Mouse (Mus musculus) left cerebral cortex, postnatal 14 days (tissue): ENCODE data around the gene Cd247. TPM values are rescaled to one million over a fixed set of nuclear protein-coding genes. Genes with fewer than 3 reads are reported as not detected.
A peak's percentile ranks its signal among the peaks of the same experiment; 100 is the strongest.
"Not testable (repeated sequence)": the region's sequence is repeated elsewhere in the genome, so short reads cannot be mapped to it uniquely, and the experiment has no call there.

Experiments
- DNase-seq, 2 experiments: peaks; one replicate each; pipeline ENCODE4 v3.0.0; 2021 to 2022; ENCODE audit warnings: low spot score in 2 of 2, mixed read lengths in 1 of 2
- intact Hi-C: fragments of 180-260 bp; cut with DNase I; formaldehyde crosslinking; loops from one replicate; pipeline ENCODE4 v1.15.1; 2025
- long read RNA-seq, 2 experiments: library from polyadenylated mRNA; stranded (forward); transcript quantifications; one replicate each; pipeline ENCODE4 v2.0.0; 2021
- total RNA-seq, 2 experiments: library from RNA; stranded (reverse); gene quantifications; 2 replicates each; pipeline ENCODE4 v1.2.3; 2021

Gene Cd247
- total RNA-seq, result not detected
- long read RNA-seq, experiment 1, result 0 reads
- long read RNA-seq, experiment 2, result 0 reads

DNA sequence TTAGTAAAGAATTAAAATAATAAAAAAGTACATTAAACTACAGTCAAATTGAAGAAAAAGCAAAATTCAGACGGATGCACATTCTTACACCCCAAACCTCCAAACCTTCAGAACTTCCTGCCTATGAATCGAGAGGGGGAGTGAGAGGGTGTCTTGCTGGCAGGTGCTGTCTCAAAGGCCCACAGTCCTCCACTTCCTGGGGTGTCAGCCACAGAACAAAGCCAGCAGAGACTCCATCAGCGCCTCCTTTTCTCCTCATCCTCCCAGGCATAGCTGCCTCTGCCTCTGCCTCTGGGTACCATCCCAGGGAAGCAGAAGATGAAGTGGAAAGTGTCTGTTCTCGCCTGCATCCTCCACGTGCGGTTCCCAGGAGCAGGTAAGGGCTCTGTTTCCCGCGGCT is at the start of gene Cd247:
Gene Cd247 (plus strand): TSS at position 171 of the 400 bp plus-strand sequence.
- DNase-seq, result no peak
- intact Hi-C loops, result no loop called here

DNA sequence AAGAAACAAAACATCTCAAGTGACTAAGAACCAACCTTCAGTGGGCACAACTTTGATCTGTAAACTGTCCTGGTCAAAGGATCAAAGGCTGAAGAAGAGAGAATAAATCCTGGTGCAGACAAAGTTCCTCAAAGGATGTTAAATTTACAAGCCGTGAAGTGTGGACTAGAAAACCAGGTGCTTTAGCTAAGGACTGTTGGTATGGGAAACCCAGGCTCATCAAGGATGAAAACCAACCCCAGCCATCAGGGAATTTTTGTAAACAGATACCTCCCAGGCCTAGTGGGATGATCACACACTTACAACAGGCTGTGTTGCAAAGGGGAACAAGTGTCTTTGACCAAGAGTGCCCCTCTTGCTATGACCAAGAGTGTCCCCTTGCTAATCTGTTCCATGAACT is 49.5 kb upstream of the Cd247 start:
- intact Hi-C loops, result no loop called here
- DNase-seq, result no peak

DNA sequence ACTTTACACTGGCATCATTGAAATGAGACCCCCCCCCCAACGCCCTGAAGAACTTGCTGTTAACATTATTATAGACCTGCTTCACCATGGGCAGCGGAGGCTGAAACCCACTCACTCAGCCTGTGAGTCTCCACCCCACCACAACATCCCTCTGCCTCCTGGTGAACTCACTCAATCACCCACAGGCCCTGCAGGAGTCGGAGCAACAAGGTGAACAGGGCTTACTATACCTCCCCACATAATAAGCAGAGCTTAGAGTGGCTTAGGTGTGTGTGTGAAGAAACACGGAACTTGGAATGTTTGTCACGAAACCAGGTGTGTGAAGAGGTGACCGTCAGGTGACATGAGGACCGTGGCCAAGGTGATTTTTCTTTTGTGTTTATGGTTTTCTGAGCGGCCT is 46.5 kb upstream of the Cd247 start:
- intact Hi-C loops, result no loop called here
- no peak for DNase-seq

- DNase-seq, result no peak
- intact Hi-C loops, result no loop called here
Measured at GRCm38 (mm10) chr1:165748053-165748452, 40.4 kb upstream of the Cd247 start.

DNA sequence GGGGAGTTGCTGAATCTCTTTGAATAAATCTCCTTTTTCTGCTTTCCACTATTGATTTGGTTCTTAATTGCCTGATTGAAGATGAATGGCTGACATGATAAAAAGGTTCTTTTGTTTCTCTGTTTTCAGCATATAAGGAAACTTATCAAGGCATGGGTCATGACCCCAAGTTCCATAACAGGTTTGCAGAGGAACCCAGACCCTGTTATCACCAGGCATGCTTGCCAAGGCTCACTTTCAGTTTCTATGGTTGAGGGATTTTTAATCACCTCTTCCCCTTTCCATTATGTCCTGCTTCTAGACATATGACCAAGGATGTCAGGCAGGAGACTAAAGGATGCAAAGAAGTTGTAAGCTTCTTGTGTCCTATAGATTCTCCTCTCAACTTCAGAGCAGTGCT is 37.3 kb upstream of the Cd247 start:
- intact Hi-C loops, result no loop called here
- no peak for DNase-seq

DNA sequence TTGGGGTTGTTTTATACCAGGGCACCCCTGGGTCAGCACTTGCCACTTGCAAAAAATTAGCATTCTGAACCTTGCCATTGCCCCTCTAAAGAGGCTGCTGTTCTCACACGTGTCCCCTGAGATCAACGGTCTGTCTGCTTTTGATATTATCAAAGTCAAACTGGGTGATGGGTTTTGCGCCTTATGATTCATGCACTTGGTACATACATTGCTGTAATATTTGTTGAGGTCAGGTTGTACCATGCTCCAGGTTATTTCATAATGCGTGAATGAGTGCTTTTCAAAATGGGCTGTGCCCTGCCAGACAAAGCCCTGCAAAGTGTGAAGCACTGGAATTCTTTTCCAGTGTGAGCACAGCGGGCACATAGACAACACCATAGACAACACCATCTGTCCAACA is 36.6 kb upstream of the Cd247 start:
- no peak for DNase-seq
- intact Hi-C loops, result no loop called here

- intact Hi-C loops, result no loop called here
- DNase-seq, result no peak
Measured at GRCm38 (mm10) chr1:165754205-165754604, 34.3 kb upstream of the Cd247 start.

DNA sequence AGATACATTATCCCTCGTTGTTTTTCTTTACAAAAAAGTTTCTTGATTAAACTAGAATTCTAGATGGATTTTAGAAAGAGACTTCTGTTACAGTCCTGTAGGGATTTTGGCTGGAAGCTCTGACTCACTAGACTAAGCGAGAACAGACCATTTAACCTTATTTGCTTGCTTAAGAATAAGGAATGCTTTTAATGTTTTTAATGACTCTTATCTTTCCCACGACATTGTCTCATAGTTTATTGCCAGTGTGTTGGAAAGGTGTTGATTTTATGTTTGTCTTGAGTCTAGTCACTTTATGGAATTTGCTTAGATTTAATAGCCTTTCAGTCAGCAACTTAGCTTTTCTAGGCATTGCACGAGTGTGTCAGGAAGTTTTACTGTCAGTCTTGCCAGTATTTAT is 33.3 kb upstream of the Cd247 start:
- no peak for DNase-seq
- intact Hi-C loops, result loop anchor here (1.0 kb wide), 1 partner anchor 196 kb away; no protein-coding TSS in a partner anchor

DNA sequence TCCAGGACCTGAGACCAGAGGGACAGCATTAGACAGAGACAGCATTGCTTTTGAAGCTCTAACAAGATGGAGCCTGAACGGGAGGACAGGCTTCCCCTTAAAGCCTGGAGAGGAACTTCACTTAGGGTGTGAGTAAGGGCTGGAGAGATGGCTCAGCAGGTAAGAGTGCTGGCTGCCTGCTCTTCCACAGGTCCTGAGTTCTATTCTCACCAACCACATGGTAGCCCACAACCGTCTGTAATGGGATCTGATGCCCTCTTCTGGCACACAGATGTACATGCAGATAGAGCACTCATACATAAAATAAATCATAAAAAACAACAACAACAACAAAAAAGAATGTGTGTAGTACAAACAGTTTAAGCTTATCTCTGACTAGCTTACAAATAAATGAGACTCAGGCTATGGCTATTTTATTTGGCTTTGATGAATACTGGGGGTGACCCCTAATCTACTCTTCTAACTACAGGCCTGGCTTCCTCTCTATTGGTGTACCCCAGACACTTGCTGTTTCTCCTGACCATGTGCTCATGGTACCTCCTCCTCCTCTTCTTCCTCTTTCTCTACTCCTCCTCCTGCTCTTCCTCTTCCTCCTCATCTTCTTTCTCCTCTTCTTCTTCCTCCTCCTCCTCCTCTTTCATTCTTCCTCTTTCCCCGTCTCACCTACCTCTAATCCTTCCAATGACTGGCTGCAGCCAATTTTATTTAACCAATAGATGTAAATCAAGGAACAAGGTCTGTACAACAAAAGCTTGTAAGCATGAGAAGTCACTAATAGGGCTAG is 26.8 kb upstream of the Cd247 start:
- DNase-seq, result no peak
- intact Hi-C loops, result no loop called here

- DNase-seq, intact Hi-C loops: not testable (repeated sequence)
Measured at GRCm38 (mm10) chr1:165762498-165762897, 26.0 kb upstream of the Cd247 start.

DNA sequence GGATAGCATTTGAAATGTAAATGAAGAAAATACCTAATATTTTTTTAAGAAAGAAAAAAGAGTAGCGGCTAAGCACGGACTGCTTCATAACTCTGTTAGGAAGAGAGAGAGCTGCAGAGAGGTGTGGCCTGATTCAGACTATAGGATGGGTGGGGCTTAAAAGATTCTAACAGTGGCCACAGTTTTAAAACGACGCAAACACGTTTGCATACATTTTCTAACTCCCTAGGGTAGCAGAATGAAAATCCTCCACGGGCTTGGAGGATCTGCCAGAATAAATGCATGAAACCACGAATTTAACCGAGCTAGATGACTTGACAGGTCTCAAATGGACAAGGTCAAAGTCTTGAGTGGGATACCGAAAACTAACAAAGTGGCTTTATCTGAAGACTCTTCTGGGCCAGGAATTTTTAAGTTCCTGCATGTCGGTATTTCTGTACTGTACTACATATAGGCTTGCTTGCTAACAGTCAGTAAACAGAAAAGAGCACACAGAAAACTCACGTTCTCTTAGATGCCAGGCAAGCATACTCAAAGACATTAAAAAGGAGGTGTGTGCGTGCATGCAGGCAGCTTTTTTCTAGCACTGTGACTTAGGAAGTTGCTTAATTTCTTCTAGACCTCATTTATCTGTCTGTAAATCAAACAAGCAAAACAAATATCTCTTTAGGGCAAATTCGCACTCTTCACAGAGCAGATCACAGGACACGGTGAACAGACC is 25.4 kb upstream of the Cd247 start:
- no peak for DNase-seq
- intact Hi-C loops, result no loop called here

GRCm38 (mm10) chr1:165763635-165764372 is 24.7 kb upstream of the Cd247 start, which contains the start of gene Creg1:
Gene Creg1 (plus strand): TSS chr1:165763746.
- intact Hi-C loops, result no loop called here
- peak; percentile 93 for DNase-seq

- DNase-seq, result no peak
- intact Hi-C loops, result no loop called here
Measured at GRCm38 (mm10) chr1:165764571-165764970, 23.9 kb upstream of the Cd247 start.

DNA sequence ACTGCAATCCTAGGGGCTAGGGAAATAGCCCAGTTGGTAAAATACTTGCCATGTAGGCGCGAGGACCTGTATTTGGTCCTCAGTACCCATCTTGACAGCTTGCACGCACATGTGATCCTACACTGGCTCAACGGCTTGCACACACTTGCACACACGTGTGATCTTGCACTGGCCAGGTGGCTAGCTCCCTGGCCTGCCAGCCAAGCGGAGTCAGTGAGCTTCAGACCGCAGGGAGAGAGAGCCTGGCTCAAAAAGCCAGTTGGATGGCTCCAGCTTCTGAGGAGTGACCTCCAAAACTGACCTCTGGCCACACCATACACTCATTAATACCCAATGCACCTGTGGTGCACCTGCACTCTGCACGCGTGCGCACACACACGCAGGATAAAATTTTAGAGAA is 23.4 kb upstream of the Cd247 start:
- DNase-seq, result no peak
- intact Hi-C loops, result no loop called here

- DNase-seq, result no peak
- intact Hi-C loops, result no loop called here
Measured at GRCm38 (mm10) chr1:165765651-165766294, 22.7 kb upstream of the Cd247 start.

- intact Hi-C loops, result no loop called here
- DNase-seq, result no peak
Measured at GRCm38 (mm10) chr1:165766295-165766890, 22.1 kb upstream of the Cd247 start.

DNA sequence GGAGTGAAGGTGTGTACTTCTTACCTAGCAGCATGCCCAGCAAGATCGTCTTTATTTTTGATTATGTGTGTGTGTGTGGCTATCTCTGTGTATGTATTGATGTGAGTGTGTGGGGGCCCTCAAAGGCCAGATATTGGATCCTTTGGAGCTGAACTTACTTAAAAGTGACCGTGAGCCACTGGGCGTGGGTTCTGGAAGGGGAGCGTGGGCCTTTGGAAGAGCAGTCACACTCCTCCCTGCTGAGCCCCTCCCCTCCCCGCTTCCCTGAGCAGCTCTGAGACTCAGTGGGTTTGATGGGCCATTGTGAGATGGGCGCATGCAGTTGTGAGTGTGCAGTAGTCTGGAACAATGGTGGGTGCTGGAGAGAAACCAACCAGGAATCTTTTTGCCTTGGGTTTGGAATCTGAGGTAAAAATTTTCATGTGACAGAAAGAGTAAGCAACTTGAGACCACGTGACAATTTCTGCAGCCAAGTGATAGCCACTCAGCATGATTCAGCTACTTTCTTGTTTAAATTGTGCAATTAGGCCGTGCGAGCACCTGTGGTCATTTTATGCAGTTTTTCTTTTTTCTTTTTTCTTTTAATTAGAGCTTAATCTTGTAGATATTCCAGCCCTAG is 19.5 kb upstream of the Cd247 start:
- DNase-seq, result no peak
- intact Hi-C loops, result no loop called here

DNA sequence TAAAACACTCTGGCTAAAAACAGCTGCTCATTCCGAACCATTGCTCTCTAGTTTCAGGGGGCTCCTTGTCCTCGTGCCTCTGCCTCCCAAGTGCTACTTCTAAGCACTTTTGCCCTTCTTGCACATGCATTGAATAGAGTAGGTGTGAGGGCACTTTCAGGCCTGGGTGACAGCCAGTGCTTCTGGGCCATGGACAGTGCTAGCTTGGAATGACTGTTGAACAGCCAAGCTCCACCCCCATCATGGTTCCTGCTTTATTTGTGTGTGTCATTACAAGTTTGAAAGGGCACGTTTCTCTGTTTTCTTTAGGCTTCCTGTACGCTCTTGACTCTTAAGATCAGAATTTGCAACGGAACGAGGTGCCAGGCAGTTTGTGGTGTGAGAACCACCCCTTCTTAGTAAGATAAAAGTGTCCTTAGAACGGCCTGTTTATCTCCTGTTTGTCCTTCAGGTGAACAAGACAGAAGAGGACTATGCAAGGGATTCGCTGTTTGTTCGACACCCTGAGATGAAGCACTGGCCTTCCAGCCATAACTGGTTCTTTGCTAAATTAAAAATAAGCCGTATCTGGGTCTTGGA is 18.2 kb upstream of the Cd247 start:
- no peak for DNase-seq
- intact Hi-C loops, result loop anchor here (10.0 kb wide), 1 partner anchor 595 kb away; no protein-coding TSS in a partner anchor
